Mouse (Mus musculus) liver, postnatal 0 days (tissue): ENCODE results near the gene Appl2.

Experiments used
- CTCF ChIP-seq: sonication (generic); IDR thresholded peaks from 2 replicates; pipeline ENCODE4 v1.5.1; 2016; ENCODE audit warnings: antibody characterized with exemption, low read depth
- EP300 ChIP-seq: IDR thresholded peaks from 2 replicates; pipeline ENCODE4 v1.6.1; 2016; ENCODE audit warnings: antibody characterized with exemption, low read depth, mild to moderate bottlenecking

- TF ChIP-seq EP300, result no peak
- no peak for TF ChIP-seq CTCF
These were observed 11.2 kb downstream of the Appl2 start for GRCm38 (mm10) chr10:83637295-83637694.
